Mouse (Mus musculus) C2C12 (cell line): ENCODE results near the gene Slc25a41. TPM values are rescaled to one million over a fixed set of nuclear protein-coding genes. Genes with fewer than 3 reads are reported as not detected.
A peak's percentile ranks its signal among the peaks of the same experiment; 100 is the strongest.

Experiments used
- H3K27me3 ChIP-seq: one replicate; pipeline ENCODE4 v1.6.1; 2011; ENCODE audit not compliant: control insufficient read depth, insufficient read depth, insufficient read length
- H3K36me3 ChIP-seq: one replicate; pipeline ENCODE4 v1.6.1; 2011; ENCODE audit not compliant: control insufficient read depth, insufficient read depth
- H3K4me3 ChIP-seq: one replicate; pipeline ENCODE4 v1.5.1; 2011; ENCODE audit warnings: mild to moderate bottlenecking, control low read depth; ENCODE audit not compliant: poor library complexity, insufficient read depth, severe bottlenecking
- H3K79me2 ChIP-seq: one replicate; pipeline ENCODE4 v1.6.1; 2011; ENCODE audit not compliant: control insufficient read depth, insufficient read depth
- H3K79me3 ChIP-seq: one replicate; pipeline ENCODE4 v1.6.1; 2011; ENCODE audit warnings: low read depth, control low read depth
- H3ac ChIP-seq: one replicate; pipeline ENCODE3; 2011; ENCODE audit warnings: low read depth; ENCODE audit not compliant: control insufficient read depth, insufficient read length
- CEBPB ChIP-seq: IDR thresholded peaks from one replicate; pipeline ENCODE4 v1.6.1; 2011; ENCODE audit warnings: low read depth, mild to moderate bottlenecking, control low read depth, moderate library complexity
- CTCF ChIP-seq: IDR thresholded peaks from one replicate; pipeline ENCODE4 v1.5.1; 2011; ENCODE audit not compliant: control insufficient read depth, insufficient read depth, insufficient read length
- FOSL1 ChIP-seq: IDR thresholded peaks from one replicate; pipeline ENCODE4 v1.8.0; 2011; ENCODE audit warnings: mild to moderate bottlenecking, low read length; ENCODE audit not compliant: poor library complexity, insufficient read depth, severe bottlenecking
- MAX ChIP-seq: IDR thresholded peaks from one replicate; pipeline ENCODE4 v1.6.1; 2011; ENCODE audit warnings: mild to moderate bottlenecking, control low read depth
- MYOD1 ChIP-seq: IDR thresholded peaks from one replicate; pipeline ENCODE4 v1.6.1; 2011; ENCODE audit warnings: low read depth; ENCODE audit not compliant: control insufficient read depth, insufficient read length
- MYOG ChIP-seq: IDR thresholded peaks from one replicate; pipeline ENCODE4 v1.6.1; 2011; ENCODE audit not compliant: control insufficient read depth, insufficient read length; ENCODE audit errors: extremely low read depth
- USF1 ChIP-seq: IDR thresholded peaks from one replicate; pipeline ENCODE4 v1.6.1; 2011; ENCODE audit warnings: low read depth, mild to moderate bottlenecking, control low read depth, moderate library complexity
- polyA plus RNA-seq: library from polyadenylated mRNA; unstranded; fragments of >200 nt; fragmentation: generic; extraction: Trizol; gene quantifications from one replicate; pipeline ENCODE4 v1.2.1, GENCODE M21; 2012; ENCODE audit warnings: missing spikeins

Gene Slc25a41
- polyA plus RNA-seq, 1 experiment = not detected

- Histone ChIP-seq H3K4me3 (no peak overlapping the region), H3K27me3 (no peaks in the 10 kb centered on the region), H3K36me3 (peaks cover 46% of the 10 kb centered on the region), H3ac (no peak overlapping the region), H3K79me3 (no peaks in the 10 kb centered on the region), H3K79me2 (no peaks in the 10 kb centered on the region)
- TF ChIP-seq FOSL1 (no peak), CTCF (no peak), MYOG (no peak), CEBPB (no peak), USF1 (no peak), MYOD1 (no peak), MAX (no peak)
Observed at GRCm38 (mm10) chr17:57019693-57020092, 21.8 kb downstream of the Slc25a41 start.

GRCm38 (mm10) chr17:57012245-57012795, 29.1 kb downstream of the Slc25a41 start:
- Histone ChIP-seq H3K79me3 (peaks cover 14% of the 10 kb centered on the region), H3K27me3 (no peaks in the 10 kb centered on the region), H3K36me3 (peaks cover 21% of the 10 kb centered on the region), H3K79me2 (peaks cover 25% of the 10 kb centered on the region), H3K4me3 (no peak overlapping the region), H3ac (no peak overlapping the region)
- TF ChIP-seq MYOD1 = no peak
- no peak for TF ChIP-seq FOSL1
- no peak for TF ChIP-seq USF1
- TF ChIP-seq CTCF = no peak
- no peak for TF ChIP-seq MYOG
- TF ChIP-seq CEBPB = no peak
- no peak for TF ChIP-seq MAX

- TF ChIP-seq MYOG (no peak), MAX (peak; percentile 78), FOSL1 (no peak), CTCF (no peak), CEBPB (peak; percentile 95), MYOD1 (no peak), USF1 (peak; percentile 100)
- H3K4me3 ChIP-seq = peak within 1 kb of the TSS; percentile 89
- peaks cover 29% of the 10 kb centered on the region for H3K36me3 ChIP-seq
- H3K79me3 ChIP-seq = peaks cover 14% of the 10 kb centered on the region
- H3K79me2 ChIP-seq = peaks cover 25% of the 10 kb centered on the region
- no peaks in the 10 kb centered on the region for H3K27me3 ChIP-seq
- H3ac ChIP-seq = peak within 1 kb of the TSS; percentile 93
Observed at GRCm38 (mm10) chr17:57011236-57012141, 30.0 kb downstream of the Slc25a41 start, which contains the start of the genes Gtf2f1 and Gm17949. Gtf2f1 (minus strand) TSS chr17:57011288. Gm17949 (plus strand) TSS chr17:57011469.

- peaks cover 25% of the 10 kb centered on the region for H3K79me2 ChIP-seq
- TF ChIP-seq FOSL1 (no peak), MYOG (no peak), USF1 (no peak), MAX (no peak), CEBPB (no peak), MYOD1 (no peak), CTCF (no peak)
Observed at GRCm38 (mm10) chr17:57010911-57011235, 30.6 kb downstream of the Slc25a41 start.

GRCm38 (mm10) chr17:57007137-57007905, 34.1 kb downstream of the Slc25a41 start:
- H3K79me3 ChIP-seq = peaks cover 14% of the 10 kb centered on the region
- H3K27me3 ChIP-seq = no peaks in the 10 kb centered on the region
- peaks cover 25% of the 10 kb centered on the region for H3K79me2 ChIP-seq
- no peak overlapping the region for H3ac ChIP-seq
- H3K4me3 ChIP-seq = no peak overlapping the region
- peaks cover 61% of the 10 kb centered on the region for H3K36me3 ChIP-seq
- TF ChIP-seq MYOG (no peak), MYOD1 (no peak), CTCF (peak; percentile 7)

More at GRCm38 (mm10) chr17:57010911-57011235, 30.6 kb downstream of the Slc25a41 start:
- Histone ChIP-seq H3K4me3 (peak overlapping the region; percentile 89), H3ac (peak overlapping the region; percentile 93), H3K36me3 (peaks cover 35% of the 10 kb centered on the region), H3K27me3 (no peaks in the 10 kb centered on the region), H3K79me3 (peaks cover 14% of the 10 kb centered on the region)
